Mouse (Mus musculus) testis, postnatal 10 days (tissue): ENCODE data around the gene Samm50.

ENCODE experiments used
- DNase-seq: peaks from one replicate; pipeline ENCODE4 v3.0.0; 2021; ENCODE audit warnings: low spot score

Gene Samm50

GRCm38 (mm10) chr15:84211564-84211963, 19.5 kb downstream of the Samm50 start:
- no peak for DNase-seq

- DNase-seq, result peak; percentile 94
Observed at GRCm38 (mm10) chr15:84212031-84212755, 20.2 kb downstream of the Samm50 start.

GRCm38 (mm10) chr15:84212756-84213105, 20.7 kb downstream of the Samm50 start:
- DNase-seq, result no peak

GRCm38 (mm10) chr15:84213162-84213739, 21.2 kb downstream of the Samm50 start:
- no peak for DNase-seq

- DNase-seq, result no peak
Observed at GRCm38 (mm10) chr15:84214476-84214875, 22.4 kb downstream of the Samm50 start.

GRCm38 (mm10) chr15:84215273-84215672, 23.2 kb downstream of the Samm50 start:
- no peak for DNase-seq

- no peak for DNase-seq
Observed at GRCm38 (mm10) chr15:84216026-84216425, 24.0 kb downstream of the Samm50 start.

GRCm38 (mm10) chr15:84216461-84217084, 24.5 kb downstream of the Samm50 start:
- DNase-seq, result no peak

- DNase-seq, result no peak
Observed at GRCm38 (mm10) chr15:84217969-84218782, 26.1 kb downstream of the Samm50 start.

- no peak for DNase-seq
Observed at GRCm38 (mm10) chr15:84218783-84219271, 26.8 kb downstream of the Samm50 start.

GRCm38 (mm10) chr15:84221539-84221938, 29.5 kb downstream of the Samm50 start:
- DNase-seq, result no peak

GRCm38 (mm10) chr15:84223423-84223822, 31.4 kb downstream of the Samm50 start:
- no peak for DNase-seq

GRCm38 (mm10) chr15:84224779-84225178, 32.7 kb downstream of the Samm50 start:
- DNase-seq, result no peak

- no peak for DNase-seq
Observed at GRCm38 (mm10) chr15:84226918-84227317, 34.9 kb downstream of the Samm50 start.

GRCm38 (mm10) chr15:84230661-84231060, 38.6 kb downstream of the Samm50 start:
- no peak for DNase-seq

GRCm38 (mm10) chr15:84231113-84231712, 39.2 kb downstream of the Samm50 start:
- DNase-seq, result no peak

- DNase-seq, result peak; percentile 63
Observed at GRCm38 (mm10) chr15:84231721-84232561, 39.9 kb downstream of the Samm50 start, which contains the start of gene Parvb. Gene Parvb (plus strand): TSS chr15:84232043.

GRCm38 (mm10) chr15:84232609-84233008, 40.6 kb downstream of the Samm50 start:
- DNase-seq, result no peak

GRCm38 (mm10) chr15:84234794-84235581, 42.9 kb downstream of the Samm50 start:
- no peak for DNase-seq

GRCm38 (mm10) chr15:84235646-84236045, 43.6 kb downstream of the Samm50 start:
- DNase-seq, result no peak
